Mouse (Mus musculus) forebrain, embryonic 10.5 days (tissue): ENCODE measurements around the gene Myoz1. TPM values are rescaled to one million over a fixed set of nuclear protein-coding genes. Genes with fewer than 3 reads are reported as not detected.

Experiments used
- DNase-seq: peaks from one replicate; pipeline ENCODE4 v3.0.0-alpha.2; 2017; ENCODE audit warnings: low spot score; ENCODE audit errors: extremely low spot score
- H3K27ac ChIP-seq: fragments of 300-500 bp; sonication (generic); 2 replicates; pipeline ENCODE4 v1.5.1; 2016; ENCODE audit warnings: mild to moderate bottlenecking
- H3K27me3 ChIP-seq: fragments of 300-500 bp; sonication (generic); 2 replicates; pipeline ENCODE4 v1.6.1; 2016; ENCODE audit warnings: mild to moderate bottlenecking; ENCODE audit not compliant: poor library complexity, severe bottlenecking
- H3K36me3 ChIP-seq: fragments of 300-500 bp; sonication (generic); replicated peaks from 2 replicates; pipeline ENCODE4 v1.6.1; 2016; ENCODE audit warnings: mild to moderate bottlenecking, moderate library complexity
- H3K4me1 ChIP-seq: fragments of 300-500 bp; sonication (generic); 2 replicates; pipeline ENCODE4 v1.6.1; 2016
- H3K4me3 ChIP-seq: fragments of 300-500 bp; sonication (generic); 2 replicates; pipeline ENCODE4 v1.5.1; 2016; ENCODE audit warnings: mild to moderate bottlenecking, moderate library complexity
- H3K9me3 ChIP-seq: fragments of 300-500 bp; sonication (generic); 2 replicates; pipeline ENCODE4 v1.6.1; 2016; ENCODE audit warnings: mild to moderate bottlenecking, moderate library complexity
- WGBS: fragments of 180-500 bp; shearing (Covaris S2); methylation state at CpG from one replicate; pipeline ENCODE4 v1.1.7; 2016; 5-methylcytosine and 5-hydroxymethylcytosine counted together
- polyA plus RNA-seq: library from polyadenylated mRNA; unstranded; fragments of >200 nt; fragmentation: Nextera tagmentation; extraction: Ambion mirVana; gene quantifications from 2 replicates; pipeline ENCODE4 v1.2.1, GENCODE M21; 2016

Myoz1 gene
- polyA plus RNA-seq, 1 experiment from 2014 or later: 0.15 TPM

DNA sequence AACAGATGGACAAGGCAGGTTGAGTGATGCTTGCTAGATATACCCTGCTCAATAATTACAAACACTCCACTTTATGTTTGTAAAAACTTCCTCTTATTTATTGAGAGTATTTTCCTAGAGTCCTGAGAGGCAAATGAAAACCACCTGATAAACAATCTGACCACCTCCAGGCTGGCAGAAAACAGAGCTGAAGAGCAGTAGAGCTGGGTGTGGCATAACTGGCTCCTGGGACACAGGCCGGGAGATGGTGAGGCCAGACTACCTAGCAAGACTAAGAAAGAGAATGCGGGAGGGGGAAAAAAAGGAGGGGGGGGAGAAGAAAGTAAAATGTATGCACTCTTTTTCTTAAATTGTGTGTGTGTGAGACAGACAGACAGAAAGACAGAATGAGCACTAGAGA lies 33.9 kb downstream of the Myoz1 start:
- Histone ChIP-seq H3K27me3 (no peaks in the 10 kb centered on the region), H3K4me1 (peaks cover 3% of the 10 kb centered on the region; the same call in 1 of the 2 replicates), H3K27ac (no peak overlapping the region), H3K9me3 (no peaks in the 10 kb centered on the region), H3K4me3 (no peak overlapping the region), H3K36me3 (peaks cover 30% of the 10 kb centered on the region)
- 94% methylated on average over 2 of the region's 2 CpGs for WGBS
- no peak for DNase-seq

DNA sequence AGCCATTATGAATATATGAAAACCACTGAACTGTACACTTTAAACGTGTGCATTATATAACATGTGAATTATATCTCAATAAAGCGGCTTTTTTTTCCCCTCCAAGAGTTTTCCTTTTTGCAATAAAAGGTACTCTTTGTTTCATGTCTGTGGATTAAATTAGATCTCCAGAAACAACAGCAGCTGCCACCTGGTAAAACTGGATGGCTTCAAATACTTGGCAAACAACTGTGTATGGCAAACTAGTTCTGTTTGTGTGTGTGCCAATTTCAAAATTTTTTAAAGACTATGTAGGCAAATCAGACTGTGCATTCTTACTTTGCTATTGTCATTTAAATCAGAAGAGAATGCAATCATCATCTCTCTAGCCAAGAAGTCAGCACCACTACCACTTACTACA lies 34.4 kb downstream of the Myoz1 start:
- Histone ChIP-seq H3K36me3 (peaks cover 26% of the 10 kb centered on the region), H3K4me3 (no peak overlapping the region), H3K27ac (no peak overlapping the region), H3K27me3 (no peaks in the 10 kb centered on the region), H3K4me1 (peaks cover 2% of the 10 kb centered on the region), H3K9me3 (no peaks in the 10 kb centered on the region)
- 87% methylated on average over 2 of the region's 2 CpGs for WGBS
- DNase-seq: no peak

DNA sequence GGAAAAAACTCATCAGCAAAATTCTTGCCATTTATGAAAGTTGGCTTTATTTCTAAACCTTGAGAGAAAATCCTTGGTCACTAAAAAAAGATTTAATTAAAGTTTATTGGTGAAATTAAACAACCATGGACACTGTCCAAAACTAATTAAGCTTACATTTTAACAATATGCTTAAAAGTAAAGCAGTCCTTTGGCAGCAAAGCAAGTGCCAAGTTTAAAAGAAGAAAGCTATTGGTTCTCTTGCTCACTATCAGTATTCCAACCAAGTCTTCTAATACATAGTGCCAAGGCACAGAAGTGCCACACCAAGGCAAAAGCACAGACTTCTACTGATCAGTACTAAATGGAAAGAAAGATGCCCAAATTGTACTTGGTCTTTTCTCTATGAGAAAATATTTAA lies 37.2 kb downstream of the Myoz1 start:
- H3K4me3 ChIP-seq: no peak overlapping the region
- H3K27me3 ChIP-seq: no peaks in the 10 kb centered on the region
- no peak overlapping the region for H3K27ac ChIP-seq
- H3K4me1 ChIP-seq: peaks cover 7% of the 10 kb centered on the region
- H3K9me3 ChIP-seq: no peaks in the 10 kb centered on the region
- no peak for DNase-seq
- peaks cover 24% of the 10 kb centered on the region for H3K36me3 ChIP-seq

DNA sequence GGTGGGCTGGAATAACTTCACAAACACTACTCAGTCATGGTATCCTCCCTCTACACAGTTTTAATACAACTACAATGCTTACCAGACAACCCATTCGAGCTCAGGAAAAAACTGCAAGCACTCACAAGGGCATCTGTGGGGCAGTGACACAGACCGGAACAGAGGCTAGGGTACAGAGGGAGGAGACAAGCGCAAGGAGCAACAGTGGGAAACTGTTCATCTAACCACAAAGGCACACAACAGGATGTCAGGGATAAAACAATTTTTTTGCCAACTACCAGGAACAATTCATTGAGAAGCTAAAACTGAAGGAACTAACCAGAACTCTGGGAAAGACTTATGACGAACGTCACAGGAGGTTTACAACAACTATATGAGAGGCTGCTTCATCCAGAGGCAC lies 38.1 kb downstream of the Myoz1 start:
- Histone ChIP-seq H3K27me3 (no peaks in the 10 kb centered on the region), H3K27ac (no peak overlapping the region), H3K36me3 (peaks cover 24% of the 10 kb centered on the region), H3K4me3 (no peak overlapping the region), H3K9me3 (no peaks in the 10 kb centered on the region), H3K4me1 (peaks cover 7% of the 10 kb centered on the region)
- DNase-seq: no peak
- 80% methylated on average over 5 of the region's 5 CpGs for WGBS

DNA sequence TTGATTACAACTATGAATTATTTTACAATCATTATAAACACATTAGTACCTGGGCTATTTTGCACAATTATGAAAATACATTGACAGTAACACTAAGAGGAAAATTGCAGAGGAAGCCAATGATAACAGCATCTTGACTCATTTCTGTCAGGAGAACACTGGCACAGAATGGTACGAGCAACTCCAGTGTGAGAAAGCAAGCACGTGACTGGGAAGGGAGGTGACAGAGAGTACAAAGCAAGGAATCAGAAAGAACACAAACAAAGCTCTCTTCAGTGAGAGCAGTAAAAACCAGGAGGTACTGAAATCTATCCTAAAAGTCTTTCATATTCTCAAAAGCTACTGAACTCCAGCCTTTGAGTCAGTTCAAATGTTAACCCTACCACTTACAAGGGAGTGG lies 39.9 kb downstream of the Myoz1 start:
- Histone ChIP-seq H3K4me3 (no peak overlapping the region), H3K36me3 (peaks cover 18% of the 10 kb centered on the region), H3K4me1 (peaks cover 7% of the 10 kb centered on the region), H3K27me3 (no peaks in the 10 kb centered on the region), H3K9me3 (no peaks in the 10 kb centered on the region), H3K27ac (no peak overlapping the region)
- DNase-seq: no peak
- 52% methylated on average over 2 of the region's 2 CpGs for WGBS

DNA sequence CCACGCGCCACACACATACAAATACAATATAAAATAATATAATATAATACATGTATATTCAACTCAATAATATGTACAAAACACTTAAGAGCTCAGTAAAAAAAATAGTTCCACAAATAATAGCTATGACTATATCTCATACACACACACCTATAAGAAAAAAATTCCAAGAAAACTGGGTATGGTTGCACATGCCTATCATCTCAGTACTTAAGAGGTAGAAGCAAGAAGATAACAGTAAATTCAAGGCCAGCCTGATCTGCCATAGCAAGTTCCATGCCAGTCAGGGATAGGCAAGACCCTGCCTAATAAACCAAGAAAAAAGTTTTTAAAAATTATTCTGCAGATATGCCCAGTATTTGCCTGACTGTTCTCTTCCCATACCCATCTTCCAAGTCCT lies 41.3 kb downstream of the Myoz1 start:
- peaks cover 7% of the 10 kb centered on the region for H3K4me1 ChIP-seq
- no peaks in the 10 kb centered on the region for H3K9me3 ChIP-seq
- 100% methylated on average over 2 of the region's 2 CpGs for WGBS
- peaks cover 6% of the 10 kb centered on the region for H3K36me3 ChIP-seq
- no peak overlapping the region for H3K4me3 ChIP-seq
- DNase-seq: no peak
- H3K27ac ChIP-seq: no peak overlapping the region
- H3K27me3 ChIP-seq: no peaks in the 10 kb centered on the region

DNA sequence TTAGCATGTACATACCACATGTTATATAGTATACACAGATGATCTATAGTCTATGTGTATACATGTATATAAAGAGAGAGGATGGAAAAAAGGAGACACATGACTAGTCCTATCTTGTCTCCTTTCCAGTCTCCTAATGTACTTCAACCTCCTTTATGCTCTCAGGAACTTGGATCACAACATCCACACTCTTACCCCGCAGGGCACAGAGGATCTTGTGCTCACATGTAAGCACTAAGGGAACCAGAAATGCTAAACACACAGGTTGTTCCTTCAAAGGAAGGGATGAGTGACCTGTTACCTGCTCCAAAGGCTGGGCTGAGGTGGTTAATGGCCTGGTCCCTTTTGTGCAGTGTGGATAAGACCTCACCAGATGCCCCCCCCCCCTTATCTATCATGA lies 43.5 kb downstream of the Myoz1 start:
- Histone ChIP-seq H3K9me3 (no peaks in the 10 kb centered on the region), H3K36me3 (no peaks in the 10 kb centered on the region), H3K27ac (no peak overlapping the region), H3K4me3 (no peak overlapping the region), H3K4me1 (peaks cover 7% of the 10 kb centered on the region), H3K27me3 (no peaks in the 10 kb centered on the region)
- DNase-seq: no peak
- whole genome bisulfite sequencing: 90% methylated on average over 1 of the region's 1 CpGs

DNA sequence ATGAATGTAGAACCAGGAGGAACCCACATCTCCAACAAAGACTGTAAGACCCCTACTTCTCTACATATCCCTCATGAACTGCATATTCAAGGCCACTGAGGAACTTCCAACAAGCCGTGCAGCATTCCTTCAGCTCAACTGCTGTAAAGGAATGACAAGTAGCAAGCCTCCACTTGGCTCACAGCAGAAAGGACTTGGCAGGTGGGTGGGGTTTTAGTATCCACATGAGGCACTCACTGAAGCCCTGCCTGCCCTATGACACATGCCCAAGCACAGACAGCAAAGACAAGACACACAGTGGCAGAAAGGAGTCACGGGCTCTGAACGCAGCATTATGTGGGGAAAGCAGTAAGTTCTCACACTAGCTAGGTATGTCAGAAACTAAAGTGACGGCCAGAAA lies 46.2 kb downstream of the Myoz1 start:
- Histone ChIP-seq H3K27me3 (no peaks in the 10 kb centered on the region), H3K4me3 (no peak overlapping the region), H3K4me1 (no peaks in the 10 kb centered on the region), H3K27ac (no peak overlapping the region), H3K9me3 (no peaks in the 10 kb centered on the region), H3K36me3 (peaks cover 22% of the 10 kb centered on the region)
- no peak for DNase-seq
- 86% methylated on average over 4 of the region's 4 CpGs for WGBS

DNA sequence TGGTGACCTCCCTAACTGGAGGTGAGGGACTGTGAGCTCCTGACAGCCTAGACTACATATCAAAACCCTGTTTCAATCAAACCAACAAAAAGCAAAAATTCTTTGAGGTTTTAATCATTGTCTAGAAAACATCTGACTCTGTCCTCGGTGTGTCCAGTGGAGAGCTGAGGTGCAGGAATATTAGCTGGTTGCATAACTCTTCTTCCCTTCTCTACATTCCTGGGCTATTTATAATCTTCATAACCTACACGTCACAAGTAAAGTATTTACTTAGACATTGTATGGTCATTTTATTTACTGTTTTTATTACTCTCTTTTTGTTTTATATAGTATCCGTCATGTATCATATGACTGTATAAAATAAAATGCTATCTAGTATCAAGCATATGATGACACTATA lies 46.8 kb downstream of the Myoz1 start:
- 94% methylated on average over 3 of the region's 3 CpGs for WGBS
- Histone ChIP-seq H3K36me3 (peaks cover 26% of the 10 kb centered on the region), H3K4me3 (no peak overlapping the region), H3K27ac (no peak overlapping the region), H3K27me3 (no peaks in the 10 kb centered on the region), H3K4me1 (no peaks in the 10 kb centered on the region), H3K9me3 (no peaks in the 10 kb centered on the region)
- no peak for DNase-seq

DNA sequence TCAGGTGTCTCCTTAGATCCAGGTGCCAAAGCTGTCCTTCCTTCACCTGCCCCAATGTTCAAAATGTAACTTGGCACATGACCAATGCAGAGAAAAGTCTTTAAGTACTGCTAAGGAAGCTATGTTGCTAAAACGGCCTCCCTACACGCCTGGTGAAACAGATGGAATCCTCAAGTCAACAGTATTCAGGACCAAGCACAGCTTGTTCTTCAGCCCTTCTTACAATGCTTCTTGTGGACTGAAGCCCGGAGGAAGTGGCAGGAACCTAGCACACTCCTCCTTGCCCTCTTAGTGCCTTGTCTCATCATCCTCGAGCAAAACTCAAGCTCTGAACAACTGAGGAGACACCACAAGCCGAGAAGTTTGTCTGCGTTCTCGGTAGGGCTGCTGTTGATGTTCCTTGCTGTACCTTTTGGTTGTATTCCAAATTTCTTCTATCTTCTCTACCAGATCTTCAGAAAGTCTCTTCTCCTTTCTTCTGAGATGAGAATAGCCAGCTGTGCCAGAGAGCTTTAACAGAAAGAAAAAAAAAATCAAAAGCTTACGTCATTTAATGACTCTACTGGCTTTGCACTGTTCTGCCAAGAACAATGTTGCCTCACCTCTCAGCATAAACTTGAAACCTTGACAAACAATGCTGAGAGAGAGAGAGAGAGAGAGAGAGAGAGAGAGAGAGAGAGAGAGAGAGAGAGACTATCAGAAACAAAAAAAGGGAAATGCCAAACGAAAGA lies 48.8 kb downstream of the Myoz1 start:
- Histone ChIP-seq H3K4me3 (no peak overlapping the region), H3K9me3 (no peaks in the 10 kb centered on the region), H3K4me1 (no peaks in the 10 kb centered on the region), H3K36me3 (peaks cover 36% of the 10 kb centered on the region), H3K27ac (no peak overlapping the region), H3K27me3 (no peaks in the 10 kb centered on the region)
- 90% methylated on average over 9 of the region's 9 CpGs for WGBS
- DNase-seq: no peak

DNA sequence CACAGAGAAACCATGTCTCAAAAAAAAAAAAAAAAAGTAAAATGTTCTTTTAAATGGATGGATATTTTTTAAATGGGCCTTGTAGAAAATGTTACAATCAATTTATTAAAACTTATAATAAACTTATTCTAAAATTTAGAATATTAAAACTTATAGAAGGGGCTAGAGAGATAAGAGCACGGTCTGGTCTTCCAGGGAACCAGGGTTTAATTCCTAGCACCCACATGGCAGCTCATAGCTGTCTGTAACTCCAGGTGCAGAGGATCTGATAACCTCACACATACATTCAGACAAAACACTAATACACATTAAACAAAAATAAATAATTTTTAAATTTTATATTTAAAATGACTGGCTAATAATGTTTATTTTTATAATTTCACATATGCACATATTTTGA lies 55.1 kb downstream of the Myoz1 start:
- no peak overlapping the region for H3K4me3 ChIP-seq
- H3K9me3 ChIP-seq: no peaks in the 10 kb centered on the region
- no peak for DNase-seq
- no peak overlapping the region for H3K27ac ChIP-seq
- WGBS: 90% methylated on average over 1 of the region's 1 CpGs
- no peaks in the 10 kb centered on the region for H3K27me3 ChIP-seq
- H3K4me1 ChIP-seq: peaks cover 2% of the 10 kb centered on the region
- H3K36me3 ChIP-seq: peaks cover 22% of the 10 kb centered on the region

DNA sequence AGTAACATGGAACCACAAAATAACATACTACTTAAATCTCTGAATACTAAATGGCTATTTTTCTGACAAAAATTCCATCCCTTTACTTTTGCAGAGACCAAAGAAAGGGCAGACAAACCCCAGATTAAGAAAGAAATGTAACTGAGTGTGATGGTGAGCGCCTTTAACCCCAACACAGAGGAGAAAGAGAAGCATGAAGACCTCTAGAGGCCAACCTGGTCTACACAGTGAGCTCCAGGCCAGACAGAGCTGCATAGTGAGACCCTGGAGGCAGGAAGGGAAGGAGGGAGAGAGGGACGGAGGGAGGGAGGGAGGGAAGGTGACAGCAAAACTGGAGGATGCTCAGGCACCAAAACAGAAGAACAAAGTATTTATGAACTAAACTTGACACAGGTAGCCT lies 56.1 kb downstream of the Myoz1 start:
- H3K27me3 ChIP-seq: no peaks in the 10 kb centered on the region
- WGBS: 71% methylated on average over 2 of the region's 2 CpGs
- H3K4me3 ChIP-seq: no peak overlapping the region
- peaks cover 14% of the 10 kb centered on the region for H3K36me3 ChIP-seq
- H3K27ac ChIP-seq: no peak overlapping the region
- DNase-seq: no peak
- no peaks in the 10 kb centered on the region for H3K9me3 ChIP-seq
- H3K4me1 ChIP-seq: peaks cover 13% of the 10 kb centered on the region

DNA sequence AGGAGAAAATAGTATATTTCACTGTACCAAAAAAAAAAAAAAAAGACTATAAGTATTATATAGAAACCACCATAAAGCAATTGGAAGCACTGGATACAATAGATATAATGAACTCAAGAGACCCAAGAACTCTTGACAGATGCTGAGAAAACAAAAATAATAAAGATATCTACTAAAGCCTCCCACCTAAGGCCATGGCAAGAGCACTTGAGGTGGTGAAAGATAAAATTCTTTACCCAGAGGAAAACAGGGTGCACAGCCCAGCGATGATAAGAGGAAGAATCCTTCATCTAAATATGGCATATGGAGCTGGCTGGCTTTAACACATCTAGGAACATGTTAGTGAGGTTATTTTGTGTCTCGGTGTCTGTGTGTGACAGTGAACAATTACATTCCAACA lies 56.8 kb downstream of the Myoz1 start:
- DNase-seq: no peak
- H3K4me3 ChIP-seq: no peak overlapping the region
- WGBS: 90% methylated on average over 2 of the region's 2 CpGs
- H3K27me3 ChIP-seq: no peaks in the 10 kb centered on the region
- H3K27ac ChIP-seq: no peak overlapping the region
- H3K4me1 ChIP-seq: peaks cover 16% of the 10 kb centered on the region
- H3K9me3 ChIP-seq: no peaks in the 10 kb centered on the region
- H3K36me3 ChIP-seq: peaks cover 11% of the 10 kb centered on the region
